ENCODE assay signal across 28 mouse cellular contexts in the genomic region with DNA sequence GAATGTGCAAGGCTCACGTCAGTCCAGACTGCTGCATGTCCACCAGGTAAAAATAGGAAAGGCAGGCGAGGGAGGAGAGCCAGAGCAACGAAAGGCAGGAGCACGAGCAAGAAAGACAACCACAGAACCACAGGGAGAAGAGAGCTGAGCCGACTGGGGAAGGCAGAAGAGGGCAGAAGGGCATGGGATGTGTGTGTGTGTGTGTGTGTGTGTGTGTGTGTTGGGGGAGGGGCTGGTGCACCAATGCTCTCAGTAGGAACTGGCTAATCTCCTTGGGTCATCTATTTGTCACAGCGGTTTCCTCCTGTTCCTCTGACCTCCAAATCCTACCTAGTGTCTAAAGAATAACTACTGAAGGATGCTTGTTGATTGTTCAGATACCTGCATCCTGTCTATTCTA. TPM values are rescaled to one million over a fixed set of nuclear protein-coding genes. Genes with fewer than 3 reads are reported as not detected.
DNase-seq lines count a peak whose midpoint lies in the region; ATAC-seq and TF ChIP-seq lines count a peak whose summit lies in the region.
"Had no signal": no experiment of that assay in that cellular context is flagged by ENCODE, and none has a peak within 500 bp of the region (broad histone marks: within the 10 kb centered on the region; RNA-seq: fewer than 3 reads in every experiment).

No protein-coding gene starts in this region.

- WGBS in kidney, embryonic 15.5 days, result 45% methylated on average over 6 of the region's 6 CpGs
- 33% methylated on average over 6 of the region's 6 CpGs for WGBS in midbrain, embryonic 10.5 days
- WGBS in midbrain, postnatal 0 days, result 49% methylated on average over 6 of the region's 6 CpGs
- 11% methylated on average over 6 of the region's 6 CpGs for WGBS in liver, embryonic 14.5 days (ENCODE audit: insufficient replicate concordance)

- DNase-seq in kidney, postnatal 14 days, result no peak
- no peak for DNase-seq in midbrain, embryonic 10.5 days (ENCODE audit: low spot score)
- no peak for DNase-seq in midbrain, postnatal 0 days (ENCODE audit: low spot score)
- no peak for DNase-seq in liver, embryonic 14.5 days (ENCODE audit: low read depth in 3 of 3, low spot score in 3 of 3)
- DNase-seq in ovary, adult 18-20 months (ENCODE audit: low spot score), result no peak
- DNase-seq: cerebellum, adult 11-12 months; cerebellum, postnatal 14 days; gastrocnemius, postnatal 10 days; heart, adult 18-20 months; kidney, adult 11 months; layer of hippocampus, postnatal 36 days; lung, postnatal 10 days; thymus, adult 18-20 months had no signal

- H3K4me2 ChIP-seq in kidney, embryonic 15.5 days, result no peak overlapping the region
- no peak overlapping the region for H3K4me2 ChIP-seq in midbrain, postnatal 0 days (ENCODE audit: low read depth, low read length, poor library complexity, severe bottlenecking)
- peak overlapping the region; percentile 8; the same call in 1 of the 2 replicates for H3K4me2 ChIP-seq in liver, embryonic 14.5 days (ENCODE audit: low read depth)
- H3K4me2 ChIP-seq: forebrain, embryonic 13.5 days; heart, embryonic 15.5 days; midbrain, embryonic 15.5 days; stomach, embryonic 15.5 days had no signal

- peaks cover 49% of the 10 kb centered on the region for H3K4me1 ChIP-seq in kidney, embryonic 15.5 days
- peaks cover 52% of the 10 kb centered on the region for H3K4me1 ChIP-seq in midbrain, embryonic 10.5 days
- no peaks in the 10 kb centered on the region for H3K4me1 ChIP-seq in midbrain, postnatal 0 days (ENCODE audit: insufficient read depth, low read length)
- peaks cover 0 to 17% of the 10 kb centered on the region in 2 experiments; a peak in 2 of 4 replicates for H3K4me1 ChIP-seq in liver, embryonic 14.5 days (replicated peaks; ENCODE audit: control insufficient read depth in 2 of 2, insufficient read depth in 2 of 2, low read length in 1 of 2)
- H3K4me1 ChIP-seq: stomach, embryonic 15.5 days had no signal

- TF ChIP-seq EP300 in liver, embryonic 14.5 days (IDR thresholded peaks at IDR 0.05; ENCODE audit: low read depth), result no peak

- H3K27ac ChIP-seq in kidney, embryonic 15.5 days, result peak overlapping the region; percentile 32; the same call in 1 of the 2 replicates
- H3K27ac ChIP-seq in midbrain, embryonic 10.5 days (replicated peaks), result peak overlapping the region; percentile 43; the same call in 1 of the 2 replicates
- no peak overlapping the region for H3K27ac ChIP-seq in midbrain, postnatal 0 days (ENCODE audit: low read depth, low read length)
- no peak overlapping the region for H3K27ac ChIP-seq in liver, embryonic 14.5 days
- H3K27ac ChIP-seq: forebrain, embryonic 13.5 days; heart, embryonic 15.5 days; layer of hippocampus, adult 2 months; midbrain, embryonic 15.5 days; stomach, embryonic 15.5 days had no signal

- ATAC-seq in kidney, embryonic 15.5 days (replicated peaks; ENCODE audit: low FRiP score), result no peak
- ATAC-seq in midbrain, postnatal 0 days (ENCODE audit: low FRiP score), result no peak
- 0 out of 2 replicates have a peak, but pooled peaks have one; percentile 16 for ATAC-seq in liver, embryonic 14.5 days (ENCODE audit: insufficient read depth)
- ATAC-seq in monocyte, adult 5-6 weeks (replicated peaks; ENCODE audit: insufficient number of reproducible peaks, low FRiP score, low TSS enrichment, poor library complexity, severe bottlenecking), result no peak
- ATAC-seq: activated CD4-positive, CD25-positive, alpha-beta regulatory T cell, adult 4 months; CD4-positive, CD25-positive, alpha-beta regulatory T cell, adult 4 months; forebrain, embryonic 13.5 days; midbrain, embryonic 15.5 days; Patski had no signal

- no peak overlapping the region for H3K9ac ChIP-seq in kidney, embryonic 15.5 days
- H3K9ac ChIP-seq in midbrain, postnatal 0 days (replicated peaks; ENCODE audit: low read length, poor library complexity, severe bottlenecking), result no peak overlapping the region
- no peak overlapping the region for H3K9ac ChIP-seq in liver, embryonic 14.5 days (replicated peaks)
- H3K9ac ChIP-seq: forebrain, embryonic 13.5 days; heart, embryonic 15.5 days; midbrain, embryonic 15.5 days; stomach, embryonic 15.5 days had no signal

- no peaks in the 10 kb centered on the region for H3K9me3 ChIP-seq in kidney, embryonic 15.5 days (replicated peaks)
- H3K9me3 ChIP-seq in midbrain, embryonic 10.5 days (replicated peaks), result no peaks in the 10 kb centered on the region
- no peaks in the 10 kb centered on the region for H3K9me3 ChIP-seq in midbrain, postnatal 0 days (ENCODE audit: low read length)
- no peaks in the 10 kb centered on the region for H3K9me3 ChIP-seq in liver, embryonic 14.5 days (ENCODE audit: control insufficient read depth, low read length)
- H3K9me3 ChIP-seq: forebrain, embryonic 13.5 days; heart, embryonic 15.5 days; midbrain, embryonic 15.5 days; stomach, embryonic 15.5 days had no signal

- no peaks in the 10 kb centered on the region for H3K27me3 ChIP-seq in kidney, embryonic 15.5 days
- H3K27me3 ChIP-seq in midbrain, embryonic 10.5 days (ENCODE audit: low read depth, poor library complexity, severe bottlenecking), result peaks cover 8% of the 10 kb centered on the region; the same call in 1 of the 2 replicates
- H3K27me3 ChIP-seq in midbrain, postnatal 0 days (ENCODE audit: insufficient read depth, low read length), result no peaks in the 10 kb centered on the region
- H3K27me3 ChIP-seq in liver, embryonic 14.5 days (ENCODE audit: control insufficient read depth, insufficient read depth, low read length), result no peaks in the 10 kb centered on the region
- H3K27me3 ChIP-seq: forebrain, embryonic 13.5 days; heart, embryonic 15.5 days; Patski; stomach, embryonic 15.5 days had no signal

- H3K36me3 ChIP-seq in kidney, embryonic 15.5 days, result peaks cover 33% of the 10 kb centered on the region
- peaks cover 44% of the 10 kb centered on the region for H3K36me3 ChIP-seq in midbrain, embryonic 10.5 days
- H3K36me3 ChIP-seq in midbrain, postnatal 0 days (ENCODE audit: insufficient read depth, low read length), result 0 out of 2 replicates have a peak, but pooled peaks cover 3% of the 10 kb centered on the region
- H3K36me3 ChIP-seq in liver, embryonic 14.5 days (replicated peaks; ENCODE audit: control insufficient read depth, insufficient read depth, low read depth), result no peaks in the 10 kb centered on the region
- H3K36me3 ChIP-seq: heart, embryonic 15.5 days; stomach, embryonic 15.5 days had no signal

- no peak overlapping the region for H3K4me3 ChIP-seq in kidney, embryonic 15.5 days (replicated peaks)
- H3K4me3 ChIP-seq in midbrain, embryonic 10.5 days, result no peak overlapping the region
- no peak overlapping the region for H3K4me3 ChIP-seq in midbrain, postnatal 0 days (ENCODE audit: low read depth, low read length)
- no peak overlapping the region for H3K4me3 ChIP-seq in liver, embryonic 14.5 days (ENCODE audit: insufficient read depth in 1 of 2, low read depth in 2 of 2, low read length in 2 of 2)
- H3K4me3 ChIP-seq: forebrain, embryonic 13.5 days; heart, embryonic 15.5 days; layer of hippocampus, adult 2 months; midbrain, embryonic 15.5 days; stomach, embryonic 15.5 days had no signal

- TF ChIP-seq CTCF in midbrain, postnatal 0 days (IDR thresholded peaks at IDR 0.05), result no peak
- no peak for TF ChIP-seq CTCF in liver, embryonic 14.5 days (IDR thresholded peaks at IDR 0.05; ENCODE audit: low read depth)

RNA-seq across cellular contexts. Expression of a gene that starts 56.6 kb away (rescaled TPM):
- 0.79 and 1.3 TPM in 2 replicates for polyA plus RNA-seq in kidney, embryonic 15.5 days (2015; fragmentation: Nextera tagmentation; extraction: Ambion mirVana)
- not detected in 2 replicates for polyA plus RNA-seq in midbrain, embryonic 10.5 days (2016; fragmentation: Nextera tagmentation; extraction: Ambion mirVana)
- not detected in 2 replicates for total RNA-seq in midbrain, postnatal 0 days (2014; rRNA removed)
- not detected in 2 replicates for polyA plus RNA-seq in midbrain, postnatal 0 days (2015; fragmentation: Nextera tagmentation; extraction: Ambion mirVana)
- not detected in 2 replicates for polyA plus RNA-seq in liver, embryonic 14.5 days (2012; rRNA removed)
- not detected in 2 replicates for polyA plus RNA-seq in liver, embryonic 14.5 days (2014; fragmentation: Nextera tagmentation; extraction: Ambion mirVana)
- total RNA-seq in monocyte, adult 5-6 weeks (2017), result not detected in 3 replicates
- total RNA-seq: adrenal gland, postnatal 36 days; hematopoietic stem cell, adult 5-6 weeks; layer of hippocampus, adult 2 months; layer of hippocampus, postnatal 36 days; left cerebral cortex, postnatal 25 days; megakaryocyte progenitor cell, adult 5-6 weeks; neutrophil, adult 5-6 weeks had no signal
- polyA plus RNA-seq: activated CD4-positive, CD25-positive, alpha-beta regulatory T cell, adult 4 months; forebrain, embryonic 13.5 days; midbrain, embryonic 15.5 days; Patski had no signal

Comparison
In these comparisons a context has a peak if more than half of its experiments do, and no peak if none do; other contexts are left out.
1. H3K27ac ChIP-seq: peak in kidney, embryonic 15.5 days (single experiment) and midbrain, embryonic 10.5 days (single experiment); none in midbrain, postnatal 0 days (single experiment) and liver, embryonic 14.5 days (single experiment).